ENCODE assay signal across 8 mouse cellular contexts in the genomic region with DNA sequence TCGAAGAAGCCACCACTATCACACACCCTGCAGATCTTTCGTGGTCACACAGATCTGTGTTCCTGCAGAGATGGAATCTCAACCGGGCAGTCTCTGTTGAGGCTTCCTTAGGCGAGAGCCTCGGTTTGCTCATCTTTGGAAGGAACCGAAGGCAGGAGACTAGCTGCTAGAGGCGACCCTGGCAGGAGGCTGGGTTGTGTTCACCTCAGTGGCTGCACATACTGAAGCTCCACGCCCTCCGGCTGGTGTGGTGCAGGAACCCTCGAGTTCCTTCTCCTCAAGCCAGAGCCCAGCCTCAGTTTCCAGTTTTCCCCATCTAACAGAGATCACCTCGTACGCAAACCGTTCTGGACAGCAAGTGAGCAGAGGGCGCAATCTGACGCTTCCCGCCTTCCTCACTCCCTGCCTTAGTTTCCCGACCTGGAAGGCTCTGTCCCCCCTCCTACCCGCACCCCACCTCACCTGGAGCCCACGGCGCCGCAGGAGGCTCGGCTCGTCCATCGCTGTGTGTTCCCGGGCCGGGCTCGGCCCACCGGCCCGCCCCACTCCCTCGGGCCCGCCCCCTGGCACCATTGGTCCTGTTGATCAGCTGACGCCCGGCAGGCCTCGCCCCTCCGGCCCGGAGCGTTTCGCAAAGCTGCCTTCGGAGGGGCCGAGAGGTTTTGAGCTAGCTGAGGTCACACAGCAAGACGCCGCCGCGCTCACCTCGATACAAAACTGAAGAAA. TPM values are rescaled to one million over a fixed set of nuclear protein-coding genes. Genes with fewer than 3 reads are reported as not detected.
A peak's percentile ranks its signal among the peaks of the same experiment; 100 is the strongest.
DNase-seq lines count a peak whose midpoint lies in the region; ATAC-seq and TF ChIP-seq lines count a peak whose summit lies in the region.

Mast3 (minus strand) TSS at position 574 of the 726 bp plus-strand sequence.

- TF ChIP-seq EP300 in liver, postnatal 0 days (IDR thresholded peaks at IDR 0.05; ENCODE audit: low read depth) = no peak

- H3K27ac ChIP-seq in heart, embryonic 14.5 days (replicated peaks in 1 of 2; ENCODE audit: control insufficient read depth in 1 of 2, insufficient read depth in 1 of 2, low read depth in 2 of 2, low read length in 2 of 2) = no peak within 1 kb of the TSS
- peak within 1 kb of the TSS; percentile 84 for H3K27ac ChIP-seq in liver, postnatal 0 days (ENCODE audit: low read depth)
- no peak within 1 kb of the TSS for H3K27ac ChIP-seq in neural tube, embryonic 14.5 days (ENCODE audit: low read depth, low read length)

- no peak for TF ChIP-seq CTCF in liver, postnatal 0 days (IDR thresholded peaks at IDR 0.05; ENCODE audit: low read depth)

- peak; percentile 87 for DNase-seq in B cell, adult 2 months
- DNase-seq in adrenal gland, adult 8-10 months = peak; percentile 79
- peak; percentile 92 for DNase-seq in kidney, postnatal 14 days
- peak; percentile 92 for DNase-seq in liver, postnatal 0 days
- DNase-seq in testis, postnatal 10 days (ENCODE audit: low spot score) = peak; percentile 93

- ATAC-seq in erythroid progenitor cell, adult 5-6 weeks (replicated peaks; ENCODE audit: low FRiP score, poor library complexity, severe bottlenecking) = peak; percentile 93
- ATAC-seq in heart, embryonic 14.5 days (ENCODE audit: insufficient number of reproducible peaks, insufficient read depth, low FRiP score, low read depth) = peak; percentile 79
- peak; percentile 87 for ATAC-seq in liver, postnatal 0 days
- ATAC-seq in neural tube, embryonic 14.5 days (ENCODE audit: low read depth) = peak; percentile 87

- no peaks in the 10 kb centered on the region for H3K36me3 ChIP-seq in heart, embryonic 14.5 days (ENCODE audit: control insufficient read depth, insufficient read depth, low read length)
- H3K36me3 ChIP-seq in liver, postnatal 0 days (replicated peaks; ENCODE audit: insufficient read depth, low read length) = no peaks in the 10 kb centered on the region
- no peaks in the 10 kb centered on the region for H3K36me3 ChIP-seq in neural tube, embryonic 14.5 days (ENCODE audit: control insufficient read depth, insufficient read depth, low read length)

- H3K27me3 ChIP-seq in heart, embryonic 14.5 days (ENCODE audit: control insufficient read depth, insufficient read depth, low read length) = peaks cover 41% of the 10 kb centered on the region
- H3K27me3 ChIP-seq in liver, postnatal 0 days (ENCODE audit: insufficient read depth, low read length) = peaks cover 1% of the 10 kb centered on the region; the same call in 1 of the 2 replicates
- peaks cover 17% of the 10 kb centered on the region for H3K27me3 ChIP-seq in neural tube, embryonic 14.5 days (ENCODE audit: control insufficient read depth, insufficient read depth, low read length)

- H3K4me3 ChIP-seq in heart, embryonic 14.5 days (ENCODE audit: control insufficient read depth in 1 of 2, insufficient read depth in 1 of 2, low read depth in 1 of 2, low read length in 2 of 2) = peak within 1 kb of the TSS; percentile 46 to 54
- H3K4me3 ChIP-seq in liver, postnatal 0 days (ENCODE audit: low read depth, low read length) = peak within 1 kb of the TSS; percentile 73
- peak within 1 kb of the TSS; percentile 44 for H3K4me3 ChIP-seq in neural tube, embryonic 14.5 days (ENCODE audit: low read depth, low read length)

- H3K9me3 ChIP-seq in heart, embryonic 14.5 days (ENCODE audit: control insufficient read depth, low read length) = no peaks in the 10 kb centered on the region
- no peaks in the 10 kb centered on the region for H3K9me3 ChIP-seq in liver, postnatal 0 days (ENCODE audit: low read length)
- H3K9me3 ChIP-seq in neural tube, embryonic 14.5 days (ENCODE audit: control insufficient read depth, low read length) = no peaks in the 10 kb centered on the region

- H3K9ac ChIP-seq in heart, embryonic 14.5 days (ENCODE audit: low read length) = peak within 1 kb of the TSS; percentile 60
- H3K9ac ChIP-seq in liver, postnatal 0 days (replicated peaks) = peak within 1 kb of the TSS; percentile 72
- peak within 1 kb of the TSS; percentile 25; the same call in 1 of the 2 replicates for H3K9ac ChIP-seq in neural tube, embryonic 14.5 days (replicated peaks; ENCODE audit: low read depth, low read length)

- H3K4me2 ChIP-seq in heart, embryonic 14.5 days (ENCODE audit: low read length) = peak within 1 kb of the TSS; percentile 96
- H3K4me2 ChIP-seq in liver, postnatal 0 days (ENCODE audit: low read depth, low read length) = peak within 1 kb of the TSS; percentile 97
- H3K4me2 ChIP-seq in neural tube, embryonic 14.5 days (ENCODE audit: low read depth, low read length) = peak within 1 kb of the TSS; percentile 65

- under 1% methylated on average over 45 of the region's 45 CpGs for WGBS in heart, embryonic 14.5 days
- under 1% methylated on average over 45 of the region's 45 CpGs for WGBS in liver, postnatal 0 days (ENCODE audit: insufficient replicate concordance)
- WGBS in neural tube, embryonic 14.5 days = 1% methylated on average over 44 of the region's 45 CpGs

- H3K4me1 ChIP-seq in heart, embryonic 14.5 days (ENCODE audit: control insufficient read depth in 2 of 2, insufficient read depth in 2 of 2, low read length in 2 of 2) = peaks cover 4 to 8% of the 10 kb centered on the region in 2 experiments; a peak in 3 of 4 replicates
- H3K4me1 ChIP-seq in liver, postnatal 0 days (ENCODE audit: insufficient read depth) = peaks cover 67% of the 10 kb centered on the region
- peaks cover 5% of the 10 kb centered on the region; the same call in 1 of the 2 replicates for H3K4me1 ChIP-seq in neural tube, embryonic 14.5 days (ENCODE audit: control insufficient read depth, insufficient read depth, low read length)

RNA-seq across cellular contexts. Expression of gene Mast3, which starts in this region (rescaled TPM):
- 10 to 100 TPM; 17.8 to 37.7 (median 26.5) TPM for total RNA-seq in adrenal gland, adult 8-10 months (2022)
- 13.4 and 14.4 TPM in 2 replicates for total RNA-seq in erythroid progenitor cell, adult 5-6 weeks (2015; ENCODE audit: low replicate concordance)
- total RNA-seq in erythroid progenitor cell, adult 5-6 weeks (2017; ENCODE audit: low replicate concordance) = 2.7 and 3.0 TPM in 2 replicates
- polyA plus RNA-seq in heart, embryonic 14.5 days (2014; fragmentation: Nextera tagmentation; extraction: Ambion mirVana) = 6.7 and 9.4 TPM in 2 replicates
- 5.2 and 6.0 TPM in 2 replicates for polyA plus RNA-seq in liver, postnatal 0 days (2015; fragmentation: Nextera tagmentation; extraction: Ambion mirVana)
- polyA plus RNA-seq in neural tube, embryonic 14.5 days (2014; fragmentation: Nextera tagmentation; extraction: Ambion mirVana) = 20.2 and 23.4 TPM in 2 replicates
